Mouse (Mus musculus) neural tube, embryonic 12.5 days (tissue): ENCODE measurements at regions not wholly inside any gene's neighbourhood (a gene's known extent, or its start where the extent isn't known, plus 50 kb on each side); places are given as distances from the start of the nearest gene placed in this dataset.

Experiments
- ATAC-seq: fragments of 200-750 bp; cut with Nextera tagmentation; 2 replicates; pipeline ENCODE4 v1.8.0; 2017; ENCODE audit warnings: low read depth, mild to moderate bottlenecking, moderate TSS enrichment, moderate library complexity; ENCODE audit not compliant: low FRiP score
- H3K27ac ChIP-seq: fragments of 300-500 bp; sonication (generic); 2 replicates; pipeline ENCODE4 v1.5.1; 2016
- H3K27me3 ChIP-seq: fragments of 300-500 bp; sonication (generic); replicated peaks from 2 replicates; pipeline ENCODE4 v1.6.1; 2016; ENCODE audit warnings: mild to moderate bottlenecking
- H3K36me3 ChIP-seq: fragments of 300-500 bp; sonication (generic); 2 replicates; pipeline ENCODE4 v1.6.1; 2016; ENCODE audit warnings: mild to moderate bottlenecking
- H3K4me1 ChIP-seq: fragments of 300-500 bp; sonication (generic); 2 replicates; pipeline ENCODE4 v1.6.1; 2016
- H3K4me2 ChIP-seq: fragments of 300-500 bp; sonication (generic); replicated peaks from 2 replicates; pipeline ENCODE4 v1.6.1; 2016; ENCODE audit warnings: mild to moderate bottlenecking
- H3K4me3 ChIP-seq: fragments of 300-500 bp; sonication (generic); 2 replicates; pipeline ENCODE4 v1.5.1; 2016
- H3K9ac ChIP-seq: fragments of 300-500 bp; sonication (generic); 2 replicates; pipeline ENCODE4 v1.6.1; 2016; ENCODE audit warnings: mild to moderate bottlenecking
- H3K9me3 ChIP-seq: fragments of 300-500 bp; sonication (generic); 2 replicates; pipeline ENCODE4 v1.6.1; 2016; ENCODE audit warnings: mild to moderate bottlenecking
- WGBS: fragments of 180-500 bp; shearing (Covaris S2); methylation state at CpG from one replicate; pipeline ENCODE4 v1.1.7; 2016; 5-methylcytosine and 5-hydroxymethylcytosine counted together

DNA sequence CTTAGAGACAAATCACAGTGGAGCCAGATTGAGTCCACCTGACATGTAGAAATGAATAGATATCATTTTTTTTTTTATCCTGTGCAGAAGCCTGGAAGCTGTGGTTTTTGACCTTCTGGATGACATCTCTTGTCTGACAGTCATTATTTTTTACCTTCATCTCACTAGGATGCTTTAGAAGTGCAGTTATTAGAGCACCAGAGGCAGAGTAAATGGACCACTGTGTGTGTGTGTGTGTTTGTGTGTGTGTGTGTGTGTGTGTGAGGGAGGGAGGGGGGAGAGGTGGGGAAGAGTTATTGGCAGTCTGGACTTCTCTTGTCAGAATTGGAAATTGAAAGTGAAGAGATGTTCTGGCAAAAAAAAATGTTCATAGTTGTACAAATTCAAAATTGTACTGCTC lies 316.5 kb upstream of the Tmprss15 start:
- Histone ChIP-seq H3K4me1 (no peaks in the 10 kb centered on the region), H3K27ac (no peak overlapping the region), H3K36me3 (no peaks in the 10 kb centered on the region), H3K4me3 (no peak overlapping the region), H3K9me3 (no peaks in the 10 kb centered on the region), H3K9ac (no peak overlapping the region), H3K4me2 (no peak overlapping the region), H3K27me3 (no peaks in the 10 kb centered on the region)
- ATAC-seq, result no peak

DNA sequence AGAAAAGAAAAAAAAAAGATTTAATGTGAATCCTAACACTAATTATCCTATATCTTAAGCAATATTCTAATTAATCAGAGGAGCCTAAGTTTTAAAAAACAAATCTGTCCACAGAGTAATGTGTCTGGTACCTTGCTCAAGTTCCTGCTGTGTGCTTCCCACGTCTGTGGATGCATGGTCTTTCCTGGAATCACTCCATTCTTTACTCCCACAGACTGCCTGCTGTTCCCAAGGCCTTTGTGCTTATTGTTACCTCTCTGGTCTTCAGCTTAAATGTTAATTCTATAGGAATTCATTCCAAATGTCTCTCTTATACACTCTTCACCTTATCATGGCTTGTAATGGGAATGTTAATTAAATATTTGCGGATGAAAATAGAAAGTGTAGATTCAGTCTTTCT lies 315.3 kb upstream of the Tmprss15 start:
- H3K4me3 ChIP-seq, result no peak overlapping the region
- H3K27me3 ChIP-seq, result no peaks in the 10 kb centered on the region
- ATAC-seq, result no peak
- H3K36me3 ChIP-seq, result no peaks in the 10 kb centered on the region
- WGBS, result 50% methylated on average over 2 of the region's 2 CpGs
- H3K9me3 ChIP-seq, result no peaks in the 10 kb centered on the region
- H3K4me1 ChIP-seq, result no peaks in the 10 kb centered on the region
- no peak overlapping the region for H3K4me2 ChIP-seq
- no peak overlapping the region for H3K27ac ChIP-seq
- H3K9ac ChIP-seq, result no peak overlapping the region

DNA sequence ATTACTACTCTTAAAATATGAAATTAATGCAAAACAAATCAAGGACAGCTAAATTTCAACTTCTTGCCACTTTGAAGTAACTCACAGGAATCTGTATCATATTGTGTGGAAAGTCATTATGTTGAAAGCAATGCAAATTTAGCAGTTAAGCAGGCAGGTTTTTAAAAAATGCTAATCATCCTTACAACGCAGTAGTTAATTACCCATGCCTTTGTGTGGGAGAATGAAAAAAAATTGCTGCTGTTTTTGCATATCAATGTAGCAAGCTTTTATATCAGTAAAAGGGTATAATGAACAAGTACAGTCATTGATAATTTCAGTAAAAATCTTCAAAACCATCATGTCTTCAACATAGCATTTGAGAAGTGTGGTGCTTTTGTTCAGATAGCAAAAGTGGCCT lies 313.2 kb upstream of the Tmprss15 start:
- no peak overlapping the region for H3K27ac ChIP-seq
- H3K36me3 ChIP-seq, result no peaks in the 10 kb centered on the region
- H3K4me1 ChIP-seq, result no peaks in the 10 kb centered on the region
- H3K9me3 ChIP-seq, result no peaks in the 10 kb centered on the region
- no peak for ATAC-seq
- 59% methylated on average over 1 of the region's 1 CpGs for WGBS
- no peak overlapping the region for H3K4me3 ChIP-seq
- H3K27me3 ChIP-seq, result no peaks in the 10 kb centered on the region
- no peak overlapping the region for H3K4me2 ChIP-seq
- no peak overlapping the region for H3K9ac ChIP-seq

DNA sequence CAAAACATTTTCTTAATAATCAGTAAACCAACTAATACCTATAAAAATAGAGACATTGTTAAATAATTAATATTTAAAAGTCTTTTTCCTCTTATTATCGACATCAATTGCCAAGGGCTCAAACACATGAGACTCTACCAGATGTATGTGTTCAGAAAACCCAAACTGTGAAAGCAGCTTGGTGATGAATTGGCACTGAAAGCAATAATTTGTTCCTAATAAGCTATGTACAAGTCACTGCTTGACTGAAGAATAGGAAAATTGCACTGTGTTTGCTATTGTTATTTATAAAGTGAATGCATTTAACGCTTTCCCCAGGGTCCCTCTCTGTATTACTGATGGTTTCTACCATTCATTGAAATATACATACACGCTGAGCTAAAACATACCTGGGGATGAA lies 309.2 kb upstream of the Tmprss15 start:
- ATAC-seq, result no peak
- Histone ChIP-seq H3K4me1 (no peaks in the 10 kb centered on the region), H3K9me3 (no peaks in the 10 kb centered on the region), H3K27ac (no peak overlapping the region), H3K4me3 (no peak overlapping the region), H3K9ac (no peak overlapping the region), H3K27me3 (no peaks in the 10 kb centered on the region), H3K36me3 (no peaks in the 10 kb centered on the region), H3K4me2 (no peak overlapping the region)
- WGBS, result 78% methylated on average over 3 of the region's 3 CpGs

DNA sequence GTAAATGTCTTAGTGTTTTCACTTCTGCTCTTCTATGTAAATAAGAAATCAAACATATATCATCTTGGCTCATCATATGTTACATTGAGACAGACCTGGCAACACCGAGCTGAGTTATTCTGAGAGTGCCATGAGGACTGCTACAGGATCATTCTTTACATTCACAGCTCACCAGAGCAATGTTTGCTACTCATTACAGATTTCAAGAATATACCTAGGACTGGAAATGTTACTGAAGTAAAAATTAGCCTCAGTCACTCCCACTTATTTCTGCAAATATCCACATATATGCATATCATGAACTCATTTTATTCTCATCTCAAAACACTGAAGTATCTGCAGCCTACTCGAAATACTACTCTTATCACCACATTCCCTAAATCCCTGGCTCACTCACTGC lies 307.6 kb upstream of the Tmprss15 start:
- no peak overlapping the region for H3K4me3 ChIP-seq
- H3K4me1 ChIP-seq, result no peaks in the 10 kb centered on the region
- no peaks in the 10 kb centered on the region for H3K9me3 ChIP-seq
- H3K9ac ChIP-seq, result no peak overlapping the region
- H3K36me3 ChIP-seq, result no peaks in the 10 kb centered on the region
- H3K27me3 ChIP-seq, result no peaks in the 10 kb centered on the region
- no peak overlapping the region for H3K27ac ChIP-seq
- no peak overlapping the region for H3K4me2 ChIP-seq
- no peak for ATAC-seq
- 82% methylated on average over 2 of the region's 2 CpGs for WGBS

DNA sequence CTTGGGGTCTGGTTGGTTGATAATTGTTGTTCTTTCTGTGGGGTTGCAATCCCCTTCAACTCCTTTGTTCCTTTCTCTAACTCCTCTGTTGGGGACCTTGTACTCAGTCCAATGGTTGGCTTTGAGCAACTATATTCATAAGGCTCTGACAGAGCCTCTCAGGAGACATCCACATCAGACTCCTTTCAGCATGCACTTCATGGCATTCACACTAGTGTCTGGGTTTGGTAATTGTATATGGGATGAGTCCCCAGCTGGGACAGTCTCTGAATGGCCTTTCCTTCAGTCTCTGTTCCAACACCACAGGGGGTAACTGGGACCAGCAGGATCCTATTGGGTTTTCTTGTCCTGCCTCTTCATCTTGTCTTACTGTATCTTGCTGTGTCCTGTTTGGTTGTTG lies 303.5 kb upstream of the Tmprss15 start:
- Histone ChIP-seq H3K9me3 (no peaks in the 10 kb centered on the region), H3K4me1 (no peaks in the 10 kb centered on the region), H3K9ac (no peak overlapping the region), H3K4me2 (no peak overlapping the region), H3K27ac (no peak overlapping the region), H3K27me3 (no peaks in the 10 kb centered on the region), H3K4me3 (no peak overlapping the region), H3K36me3 (no peaks in the 10 kb centered on the region)
- no peak for ATAC-seq

DNA sequence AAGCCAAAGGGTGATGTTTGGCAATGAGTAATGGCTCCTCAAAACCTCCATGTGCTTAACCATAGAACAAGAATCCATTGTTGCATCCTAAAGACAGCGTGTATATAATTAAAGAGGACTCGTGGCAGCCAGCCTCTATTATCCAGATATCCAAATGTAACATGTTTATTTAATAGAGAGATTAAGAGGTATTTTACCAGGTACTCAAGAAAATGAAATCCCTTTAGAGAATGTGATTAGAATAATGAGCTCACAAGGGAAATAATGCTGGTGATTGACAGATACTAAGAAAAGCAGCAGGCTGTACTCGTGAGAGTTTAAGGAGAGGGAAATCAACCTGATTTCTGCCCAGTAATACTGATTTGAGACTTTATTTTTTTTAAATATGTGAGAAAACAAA lies 295.5 kb upstream of the Tmprss15 start:
- Histone ChIP-seq H3K4me3 (no peak overlapping the region), H3K36me3 (no peaks in the 10 kb centered on the region), H3K27ac (no peak overlapping the region), H3K27me3 (no peaks in the 10 kb centered on the region), H3K4me1 (no peaks in the 10 kb centered on the region), H3K4me2 (no peak overlapping the region), H3K9me3 (no peaks in the 10 kb centered on the region), H3K9ac (no peak overlapping the region)
- ATAC-seq, result no peak
- WGBS, result 82% methylated on average over 3 of the region's 3 CpGs

DNA sequence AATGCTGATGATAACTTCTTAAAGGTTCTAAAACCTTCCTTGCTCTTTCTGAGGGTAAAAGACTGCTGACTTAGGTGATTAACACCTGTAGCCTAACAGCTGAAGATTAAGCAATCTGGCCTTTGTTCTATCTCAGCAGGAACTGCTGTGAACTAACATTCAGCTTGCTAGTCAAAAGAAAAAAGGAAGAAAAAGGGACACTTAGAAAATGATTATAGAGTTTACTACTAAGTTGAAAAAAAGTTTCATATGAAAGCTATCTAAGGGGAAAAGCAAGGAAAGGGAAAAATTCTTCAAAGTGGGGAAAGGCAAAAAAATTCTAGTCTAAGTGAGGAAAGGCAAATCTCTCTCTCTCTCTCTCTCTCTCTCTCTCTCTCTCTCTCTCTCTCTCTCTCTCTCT lies 259.2 kb upstream of the Tmprss15 start:
- H3K27ac ChIP-seq, result no peak overlapping the region
- H3K4me2 ChIP-seq, result no peak overlapping the region
- H3K9ac ChIP-seq, result no peak overlapping the region
- H3K4me3 ChIP-seq, result no peak overlapping the region
- no peaks in the 10 kb centered on the region for H3K4me1 ChIP-seq
- no peaks in the 10 kb centered on the region for H3K36me3 ChIP-seq
- no peak for ATAC-seq
- H3K9me3 ChIP-seq, result no peaks in the 10 kb centered on the region
- no peaks in the 10 kb centered on the region for H3K27me3 ChIP-seq

DNA sequence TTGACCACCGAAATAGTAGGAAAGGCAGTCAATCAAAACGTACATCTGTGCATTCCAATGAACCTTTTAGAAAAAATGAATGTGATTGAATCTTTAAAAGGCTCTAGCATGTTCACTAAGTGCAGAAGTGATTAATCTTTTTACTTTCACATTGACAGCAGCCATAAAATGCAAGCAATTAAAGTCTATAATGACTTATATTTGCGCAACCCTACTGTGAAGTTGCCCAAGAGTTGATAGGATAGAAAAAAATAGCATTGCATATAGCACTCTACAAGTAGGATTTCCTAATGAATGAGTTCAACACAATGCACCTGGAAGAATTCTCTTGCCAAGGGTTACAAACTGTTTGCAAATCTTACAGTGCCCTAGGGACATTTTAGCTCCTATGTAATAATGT lies 251.6 kb upstream of the Tmprss15 start:
- no peak for ATAC-seq
- WGBS, result 62% methylated on average over 3 of the region's 3 CpGs
- Histone ChIP-seq H3K4me2 (no peak overlapping the region), H3K27ac (no peak overlapping the region), H3K4me3 (no peak overlapping the region), H3K4me1 (no peaks in the 10 kb centered on the region), H3K27me3 (no peaks in the 10 kb centered on the region), H3K9ac (no peak overlapping the region), H3K36me3 (no peaks in the 10 kb centered on the region), H3K9me3 (no peaks in the 10 kb centered on the region)

DNA sequence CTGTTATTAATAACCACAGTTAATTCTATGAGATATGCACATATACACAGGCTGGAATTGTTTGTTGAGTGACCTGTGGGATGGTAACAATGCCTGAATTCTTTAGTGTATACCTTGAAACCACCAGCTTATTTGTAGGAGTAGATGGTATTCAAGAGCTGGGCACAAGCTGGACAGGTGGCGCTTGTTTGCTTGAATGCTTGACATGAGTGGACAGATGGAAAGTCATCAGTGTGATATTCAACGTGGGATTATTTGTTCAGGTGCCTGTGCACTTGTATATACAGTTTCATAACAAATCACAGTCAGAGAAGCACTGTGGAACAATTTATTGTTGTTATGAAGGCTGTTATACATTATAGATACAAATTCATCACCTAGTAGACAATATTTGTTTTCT lies 245.5 kb upstream of the Tmprss15 start:
- H3K4me3 ChIP-seq, result no peak overlapping the region
- no peaks in the 10 kb centered on the region for H3K36me3 ChIP-seq
- H3K4me1 ChIP-seq, result no peaks in the 10 kb centered on the region
- no peak for ATAC-seq
- no peak overlapping the region for H3K27ac ChIP-seq
- H3K9ac ChIP-seq, result no peak overlapping the region
- H3K9me3 ChIP-seq, result no peaks in the 10 kb centered on the region
- WGBS, result 78% methylated on average over 2 of the region's 2 CpGs
- H3K4me2 ChIP-seq, result no peak overlapping the region
- H3K27me3 ChIP-seq, result no peaks in the 10 kb centered on the region

DNA sequence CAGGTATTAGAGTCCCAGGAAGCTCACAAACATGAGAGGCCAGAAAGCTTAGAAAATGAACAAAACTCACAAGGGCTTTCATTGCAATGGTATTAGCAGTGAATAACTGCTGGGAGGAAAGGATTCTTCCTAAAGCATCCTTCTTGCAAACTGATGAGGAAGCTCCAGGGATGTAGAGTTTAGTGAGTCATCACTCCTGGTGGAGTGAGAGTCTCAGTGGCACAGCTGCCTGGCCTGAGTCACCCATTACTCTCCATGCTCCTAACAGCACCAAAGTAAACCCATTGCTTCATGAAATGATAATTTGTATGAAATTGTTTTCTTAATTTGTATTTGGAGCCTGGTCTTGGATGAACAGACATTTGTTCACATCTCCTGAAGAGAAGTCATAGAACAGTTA lies 245.1 kb upstream of the Tmprss15 start:
- Histone ChIP-seq H3K4me3 (no peak overlapping the region), H3K4me1 (no peaks in the 10 kb centered on the region), H3K27ac (no peak overlapping the region), H3K36me3 (no peaks in the 10 kb centered on the region), H3K9me3 (no peaks in the 10 kb centered on the region), H3K9ac (no peak overlapping the region), H3K4me2 (no peak overlapping the region), H3K27me3 (no peaks in the 10 kb centered on the region)
- ATAC-seq, result no peak

DNA sequence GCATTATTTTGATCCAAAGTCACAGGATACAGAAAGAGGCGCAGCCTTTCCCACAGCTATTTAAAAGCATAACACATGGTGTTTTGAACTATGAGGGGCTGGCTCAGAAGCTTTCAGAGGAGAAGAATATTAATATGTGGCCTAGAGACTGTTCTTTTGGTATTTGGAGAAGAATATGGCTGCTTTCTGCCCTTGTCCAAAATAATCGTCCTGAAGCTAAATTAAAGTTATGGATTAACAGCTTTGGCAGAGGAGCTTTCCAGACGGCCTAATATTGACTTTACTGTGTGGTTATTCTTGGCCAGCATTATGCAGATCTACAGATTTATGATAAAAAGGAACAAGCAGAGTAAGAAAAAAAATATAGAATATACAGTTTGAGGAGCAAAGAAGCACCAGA lies 222.4 kb upstream of the Tmprss15 start:
- no peak overlapping the region for H3K4me3 ChIP-seq
- 89% methylated on average over 3 of the region's 3 CpGs for WGBS
- no peak overlapping the region for H3K4me2 ChIP-seq
- H3K27me3 ChIP-seq, result no peaks in the 10 kb centered on the region
- no peak for ATAC-seq
- H3K36me3 ChIP-seq, result no peaks in the 10 kb centered on the region
- no peak overlapping the region for H3K27ac ChIP-seq
- H3K4me1 ChIP-seq, result no peaks in the 10 kb centered on the region
- H3K9ac ChIP-seq, result no peak overlapping the region
- no peaks in the 10 kb centered on the region for H3K9me3 ChIP-seq

DNA sequence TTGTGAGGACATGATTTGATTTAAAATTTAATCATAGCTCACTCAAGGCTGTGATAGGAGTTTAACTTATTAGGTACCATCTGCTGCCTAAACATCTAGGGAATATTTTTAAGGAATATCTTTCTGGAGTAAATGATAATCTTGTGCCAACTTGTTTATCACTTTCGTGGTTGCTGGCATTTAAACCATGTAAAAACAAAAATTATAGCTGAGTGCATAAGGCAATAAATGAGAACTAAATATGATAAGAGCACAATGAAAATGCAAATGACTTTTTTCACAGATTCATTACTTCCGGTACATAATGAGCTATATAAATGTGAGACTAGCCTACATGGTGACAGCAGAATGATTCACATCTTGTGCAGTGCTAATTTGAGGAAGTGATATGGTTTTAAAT lies 221.8 kb upstream of the Tmprss15 start:
- no peak for ATAC-seq
- 66% methylated on average over 2 of the region's 2 CpGs for WGBS
- H3K9me3 ChIP-seq, result no peaks in the 10 kb centered on the region
- H3K4me2 ChIP-seq, result no peak overlapping the region
- no peak overlapping the region for H3K4me3 ChIP-seq
- no peaks in the 10 kb centered on the region for H3K4me1 ChIP-seq
- no peaks in the 10 kb centered on the region for H3K27me3 ChIP-seq
- H3K36me3 ChIP-seq, result no peaks in the 10 kb centered on the region
- H3K9ac ChIP-seq, result no peak overlapping the region
- H3K27ac ChIP-seq, result no peak overlapping the region

DNA sequence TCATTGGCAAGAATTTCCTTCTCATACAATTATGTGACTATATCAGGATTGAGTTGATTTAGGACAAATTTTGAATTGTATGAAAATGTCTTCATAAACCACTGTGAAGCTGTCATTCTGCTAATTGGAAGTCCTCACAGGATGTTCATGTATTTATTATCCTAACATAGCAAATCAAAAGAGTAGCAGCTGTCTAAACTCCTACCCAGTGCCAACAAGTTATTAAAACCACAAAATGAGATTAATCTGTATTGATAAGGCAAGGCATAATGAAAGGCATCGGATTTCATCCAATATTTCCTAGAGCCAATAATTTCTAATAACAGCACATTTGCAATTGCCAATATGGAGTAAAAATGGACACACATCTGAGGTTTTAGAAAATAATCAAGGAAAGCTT lies 217.6 kb upstream of the Tmprss15 start:
- Histone ChIP-seq H3K4me3 (no peak overlapping the region), H3K4me1 (no peaks in the 10 kb centered on the region), H3K9ac (no peak overlapping the region), H3K27ac (no peak overlapping the region), H3K9me3 (no peaks in the 10 kb centered on the region), H3K27me3 (no peaks in the 10 kb centered on the region), H3K4me2 (no peak overlapping the region), H3K36me3 (no peaks in the 10 kb centered on the region)
- ATAC-seq, result no peak
- WGBS, result 93% methylated on average over 1 of the region's 1 CpGs
